Mouse (Mus musculus): ENCODE measurements around the gene Gad1.
A peak's percentile ranks its signal among the peaks of the same experiment; 100 is the strongest.
"Not testable (repeated sequence)": the region's sequence is repeated elsewhere in the genome, so short reads cannot be mapped to it uniquely, and the experiment has no call there.

The Gad1 gene

GRCm38 (mm10) chr2:70552772-70553171 is at the start of gene Gad1:
Gene Gad1 (plus strand): TSS chr2:70553072.
- no peak for DNase-seq (ENCODE audit: low spot score in 2 of 2)

- DNase-seq (ENCODE audit: low spot score in 2 of 2) = no peak
Measured at GRCm38 (mm10) chr2:70503436-70503835, 49.4 kb upstream of the Gad1 start.

GRCm38 (mm10) chr2:70505229-70505628 is 47.6 kb upstream of the Gad1 start:
- DNase-seq (ENCODE audit: low spot score in 2 of 2) = no peak

GRCm38 (mm10) chr2:70505896-70506295 is 47.0 kb upstream of the Gad1 start:
- DNase-seq (ENCODE audit: low spot score in 2 of 2) = no peak

- DNase-seq (ENCODE audit: low spot score in 2 of 2) = no peak
Measured at GRCm38 (mm10) chr2:70506372-70506771, 46.5 kb upstream of the Gad1 start.

GRCm38 (mm10) chr2:70508496-70508895 is 44.4 kb upstream of the Gad1 start, which contains the start of gene Erich2:
Gene Erich2 (plus strand): TSS chr2:70508819.
- no peak for DNase-seq (ENCODE audit: low spot score in 2 of 2)

GRCm38 (mm10) chr2:70509021-70509632 is 43.7 kb upstream of the Gad1 start:
- peak; percentile 12 to 24 for DNase-seq (ENCODE audit: low spot score in 2 of 2)

- DNase-seq (ENCODE audit: low spot score in 2 of 2) = not testable (repeated sequence)
Measured at GRCm38 (mm10) chr2:70538283-70538682, 14.6 kb upstream of the Gad1 start.

- DNase-seq (ENCODE audit: low spot score in 2 of 2) = no peak
Measured at GRCm38 (mm10) chr2:70550671-70551070, 2.2 kb upstream of the Gad1 start.

- no peak for DNase-seq (ENCODE audit: low spot score in 2 of 2)
Measured at GRCm38 (mm10) chr2:70551446-70551845, 1.4 kb upstream of the Gad1 start.

- DNase-seq (ENCODE audit: low spot score in 2 of 2) = no peak
Measured at GRCm38 (mm10) chr2:70552067-70552598, 739 bp upstream of the Gad1 start.

- DNase-seq (ENCODE audit: low spot score in 2 of 2) = no peak
Measured at GRCm38 (mm10) chr2:70553826-70554225, 954 bp downstream of the Gad1 start.

- DNase-seq (ENCODE audit: low spot score in 2 of 2) = peak; percentile 68 to 71
Measured at GRCm38 (mm10) chr2:70558112-70558842, 5.4 kb downstream of the Gad1 start.

GRCm38 (mm10) chr2:70558843-70559451 is 6.1 kb downstream of the Gad1 start:
- DNase-seq (ENCODE audit: low spot score in 2 of 2) = no peak

- no peak for DNase-seq (ENCODE audit: low spot score in 2 of 2)
Measured at GRCm38 (mm10) chr2:70559520-70559919, 6.6 kb downstream of the Gad1 start.

GRCm38 (mm10) chr2:70561077-70561795 is 8.4 kb downstream of the Gad1 start:
- no peak for DNase-seq (ENCODE audit: low spot score in 2 of 2)

GRCm38 (mm10) chr2:70562011-70562491 is 9.2 kb downstream of the Gad1 start:
- DNase-seq (ENCODE audit: low spot score in 2 of 2) = no peak

GRCm38 (mm10) chr2:70562611-70562980 is 9.7 kb downstream of the Gad1 start:
- DNase-seq (ENCODE audit: low spot score in 2 of 2) = no peak

GRCm38 (mm10) chr2:70562981-70563671 is 10.3 kb downstream of the Gad1 start:
- no peak for DNase-seq (ENCODE audit: low spot score in 2 of 2)

- DNase-seq (ENCODE audit: low spot score in 2 of 2) = no peak
Measured at GRCm38 (mm10) chr2:70563721-70564645, 11.1 kb downstream of the Gad1 start.
